Mouse (Mus musculus) liver, postnatal 0 days (tissue): ENCODE data around the gene Rere.

Experiments
- CTCF ChIP-seq: sonication (generic); IDR thresholded peaks from 2 replicates; pipeline ENCODE4 v1.5.1; 2016; ENCODE audit warnings: antibody characterized with exemption, low read depth
- EP300 ChIP-seq: IDR thresholded peaks from 2 replicates; pipeline ENCODE4 v1.6.1; 2016; ENCODE audit warnings: antibody characterized with exemption, low read depth, mild to moderate bottlenecking

DNA sequence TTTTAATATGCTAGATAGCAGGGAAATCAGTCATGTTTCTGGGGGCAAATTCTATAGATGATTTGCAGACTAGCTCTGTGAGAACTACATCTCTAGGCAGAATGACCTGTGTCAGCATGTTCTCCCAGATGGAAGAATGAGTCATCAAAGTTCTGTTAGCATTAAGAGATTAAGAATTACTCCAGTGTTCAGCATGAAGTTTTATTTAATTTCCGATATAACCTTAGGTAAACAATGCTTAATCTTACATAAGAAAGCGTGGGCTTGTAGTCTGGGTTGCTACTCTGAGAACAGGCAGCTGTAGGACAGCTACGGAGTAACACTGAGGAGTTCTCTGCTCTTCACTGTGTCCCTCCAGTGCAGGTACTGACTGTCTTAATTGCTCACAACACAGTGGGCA is 294.9 kb downstream of the Rere start:
- no peak for TF ChIP-seq CTCF
- TF ChIP-seq EP300: no peak
